Mouse (Mus musculus) myocyte (in vitro differentiated cells): Measurements from ENCODE around the gene Auts2. TPM values are rescaled to one million over a fixed set of nuclear protein-coding genes. Genes with fewer than 3 reads are reported as not detected.

Source experiments
- H3K27me3 ChIP-seq: one replicate; pipeline ENCODE4 v1.6.1; 2011; ENCODE audit not compliant: control insufficient read depth, insufficient read depth, insufficient read length
- H3K36me3 ChIP-seq: one replicate; pipeline ENCODE4 v1.6.1; 2011; ENCODE audit not compliant: control insufficient read depth, insufficient read depth
- H3K4me2 ChIP-seq: one replicate; pipeline ENCODE4 v1.6.1; 2011; ENCODE audit warnings: low read depth, control low read depth
- H3K4me3 ChIP-seq: one replicate; pipeline ENCODE4 v1.5.1; 2011; ENCODE audit warnings: mild to moderate bottlenecking, control low read depth, moderate library complexity
- H3K79me2 ChIP-seq: one replicate; pipeline ENCODE4 v1.6.1; 2011; ENCODE audit not compliant: control insufficient read depth, insufficient read depth
- H3ac ChIP-seq: one replicate; pipeline ENCODE4 v1.6.1; 2011; ENCODE audit not compliant: control insufficient read depth, insufficient read length
- CEBPB ChIP-seq: IDR thresholded peaks from 2 replicates; pipeline ENCODE4 v1.6.1; 2011; ENCODE audit warnings: mild to moderate bottlenecking, moderate library complexity; ENCODE audit not compliant: poor library complexity, insufficient read depth, severe bottlenecking
- E2F4 ChIP-seq: IDR thresholded peaks from one replicate; pipeline ENCODE4 v1.6.1; 2011; ENCODE audit warnings: mild to moderate bottlenecking, control low read depth, moderate library complexity; ENCODE audit not compliant: insufficient read depth
- MAX ChIP-seq: IDR thresholded peaks from one replicate; pipeline ENCODE4 v1.6.1; 2011; ENCODE audit warnings: low read depth, mild to moderate bottlenecking, control low read depth
- MYOD1 ChIP-seq, 3 experiments: IDR thresholded peaks; one replicate each; pipeline ENCODE4 v1.6.1; 2011; ENCODE audit warnings: control low read depth in 2 of 3, low read depth in 2 of 3, mild to moderate bottlenecking in 2 of 3, moderate library complexity in 1 of 3; ENCODE audit not compliant: insufficient read length in 2 of 3, control insufficient read depth in 1 of 3
- MYOG ChIP-seq, 3 experiments: IDR thresholded peaks; one replicate each; pipeline ENCODE4 v1.6.1; 2011; ENCODE audit warnings: control low read depth in 2 of 3, low read depth in 2 of 3, mild to moderate bottlenecking in 2 of 3; ENCODE audit not compliant: insufficient read length in 2 of 3, control insufficient read depth in 1 of 3, insufficient read depth in 1 of 3
- POLR2A ChIP-seq: IDR thresholded peaks from one replicate; pipeline ENCODE4 v1.6.1; 2011; ENCODE audit warnings: low read depth, mild to moderate bottlenecking, control low read depth, moderate library complexity; ENCODE audit not compliant: insufficient read length
- POLR2AphosphoS2 ChIP-seq: IDR thresholded peaks from one replicate; pipeline ENCODE4 v1.6.1; 2011; ENCODE audit warnings: low read depth, control low read depth; ENCODE audit not compliant: insufficient read length
- REST ChIP-seq: IDR thresholded peaks from one replicate; pipeline ENCODE4 v1.6.1; 2011; ENCODE audit warnings: mild to moderate bottlenecking, control low read depth, moderate library complexity; ENCODE audit not compliant: insufficient read depth, insufficient read length
- SRF ChIP-seq: IDR thresholded peaks from one replicate; pipeline ENCODE4 v1.6.1; 2011; ENCODE audit warnings: low read depth; ENCODE audit not compliant: control insufficient read depth, insufficient read length
- TCF12 ChIP-seq: IDR thresholded peaks from one replicate; pipeline ENCODE4 v1.6.1; 2011; ENCODE audit warnings: mild to moderate bottlenecking, control low read depth; ENCODE audit not compliant: poor library complexity, insufficient read depth, severe bottlenecking
- TCF3 ChIP-seq: IDR thresholded peaks from one replicate; pipeline ENCODE4 v1.6.1; 2011; ENCODE audit warnings: low read depth, control low read depth; ENCODE audit not compliant: insufficient read length
- USF1 ChIP-seq: IDR thresholded peaks from one replicate; pipeline ENCODE4 v1.6.1; 2011; ENCODE audit warnings: low read depth, mild to moderate bottlenecking, control low read depth, moderate library complexity
- polyA plus RNA-seq: library from polyadenylated mRNA; unstranded; fragments of >200 nt; fragmentation: generic; extraction: Trizol; gene quantifications from one replicate; pipeline ENCODE4 v1.2.1, GENCODE M21; 2012; ENCODE audit warnings: missing spikeins

Auts2 gene
- polyA plus RNA-seq, 1 experiment, result 8.0 TPM

DNA sequence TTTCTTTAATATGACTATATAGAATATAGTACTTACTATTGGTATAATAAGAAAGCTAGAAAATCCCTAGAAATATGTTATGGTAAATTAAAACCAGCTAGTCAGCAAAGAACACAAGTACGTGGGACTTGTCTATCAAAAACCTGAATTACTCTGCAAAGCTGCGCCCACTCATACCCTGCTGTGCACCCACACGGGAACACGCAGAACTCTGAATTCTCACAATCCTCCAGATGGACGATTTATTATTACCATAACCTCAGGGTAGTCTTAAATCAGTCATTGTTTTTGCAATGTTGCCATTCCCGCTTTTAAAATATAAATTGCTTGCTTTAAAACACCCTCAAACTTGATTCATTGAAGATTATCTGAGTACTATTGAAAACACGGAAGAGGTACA, 84.6 kb downstream of the Auts2 start:
- H3K4me3 ChIP-seq, result no peak overlapping the region
- no peaks in the 10 kb centered on the region for H3K27me3 ChIP-seq
- no peaks in the 10 kb centered on the region for H3K36me3 ChIP-seq
- no peak overlapping the region for H3ac ChIP-seq
- TF ChIP-seq TCF12, result no peak
- no peaks in the 10 kb centered on the region for H3K79me2 ChIP-seq
- H3K4me2 ChIP-seq, result no peak overlapping the region

DNA sequence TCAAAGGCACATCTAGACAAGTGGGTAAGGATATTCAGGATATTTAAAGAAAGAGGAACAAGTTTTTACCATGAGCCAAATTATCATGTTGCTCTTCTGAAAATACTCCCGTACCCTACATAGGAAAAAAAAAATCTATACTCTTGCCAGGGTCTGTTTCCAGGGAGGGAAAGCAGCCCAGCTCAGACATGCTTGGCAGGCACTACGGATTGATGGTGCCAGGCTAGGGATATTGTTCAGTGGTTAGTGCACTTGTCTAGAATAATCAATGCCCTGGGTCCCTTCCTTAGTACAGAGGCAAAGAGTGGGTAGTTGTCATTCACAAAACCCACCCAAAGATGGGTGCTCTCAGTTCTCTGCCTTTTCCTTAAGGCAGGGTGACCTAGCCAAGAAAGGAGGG, 90.8 kb downstream of the Auts2 start:
- TF ChIP-seq REST (no peak), USF1 (no peak), POLR2AphosphoS2 (no peak), POLR2A (no peak), CEBPB (no peak), E2F4 (no peak)
- Histone ChIP-seq H3K36me3 (no peaks in the 10 kb centered on the region), H3K4me2 (no peak overlapping the region), H3K4me3 (no peak overlapping the region), H3K27me3 (no peaks in the 10 kb centered on the region), H3ac (no peak overlapping the region), H3K79me2 (no peaks in the 10 kb centered on the region)

DNA sequence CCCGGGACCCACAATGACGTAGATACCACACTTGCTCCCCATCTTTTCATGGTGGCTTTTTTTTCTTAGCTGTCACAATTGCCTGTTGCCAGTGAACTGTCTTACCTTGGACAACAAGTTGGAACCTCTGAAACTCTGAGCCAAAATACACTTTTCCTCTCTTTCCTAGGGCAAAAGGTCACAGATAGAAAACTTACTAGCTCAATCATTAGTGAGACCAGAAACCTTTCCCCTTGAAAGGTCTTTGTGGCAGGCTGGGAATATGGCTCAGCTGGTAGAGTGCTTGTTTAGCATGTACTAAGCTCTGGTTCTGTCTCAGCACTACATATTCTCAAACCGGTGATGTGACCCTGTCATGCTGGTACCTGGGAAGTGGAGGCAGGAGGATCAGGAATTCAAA, 93.1 kb downstream of the Auts2 start:
- no peak overlapping the region for H3K4me2 ChIP-seq
- no peak overlapping the region for H3K4me3 ChIP-seq
- no peak for TF ChIP-seq MYOG (IDR thresholded peaks at IDR 0.05; ENCODE audit: control insufficient read depth in 1 of 3, insufficient read depth in 1 of 3, insufficient read length in 2 of 3, low read depth in 2 of 3)
- TF ChIP-seq CEBPB, result no peak
- TF ChIP-seq MYOD1 (IDR thresholded peaks at IDR 0.05; ENCODE audit: control insufficient read depth in 1 of 3, insufficient read length in 2 of 3, low read depth in 2 of 3), result no peak
- TF ChIP-seq POLR2A, result no peak
- no peak for TF ChIP-seq USF1
- TF ChIP-seq E2F4, result no peak
- TF ChIP-seq POLR2AphosphoS2, result no peak
- TF ChIP-seq TCF12, result no peak
- H3K27me3 ChIP-seq, result no peaks in the 10 kb centered on the region
- H3K36me3 ChIP-seq, result no peaks in the 10 kb centered on the region
- no peaks in the 10 kb centered on the region for H3K79me2 ChIP-seq
- no peak overlapping the region for H3ac ChIP-seq

DNA sequence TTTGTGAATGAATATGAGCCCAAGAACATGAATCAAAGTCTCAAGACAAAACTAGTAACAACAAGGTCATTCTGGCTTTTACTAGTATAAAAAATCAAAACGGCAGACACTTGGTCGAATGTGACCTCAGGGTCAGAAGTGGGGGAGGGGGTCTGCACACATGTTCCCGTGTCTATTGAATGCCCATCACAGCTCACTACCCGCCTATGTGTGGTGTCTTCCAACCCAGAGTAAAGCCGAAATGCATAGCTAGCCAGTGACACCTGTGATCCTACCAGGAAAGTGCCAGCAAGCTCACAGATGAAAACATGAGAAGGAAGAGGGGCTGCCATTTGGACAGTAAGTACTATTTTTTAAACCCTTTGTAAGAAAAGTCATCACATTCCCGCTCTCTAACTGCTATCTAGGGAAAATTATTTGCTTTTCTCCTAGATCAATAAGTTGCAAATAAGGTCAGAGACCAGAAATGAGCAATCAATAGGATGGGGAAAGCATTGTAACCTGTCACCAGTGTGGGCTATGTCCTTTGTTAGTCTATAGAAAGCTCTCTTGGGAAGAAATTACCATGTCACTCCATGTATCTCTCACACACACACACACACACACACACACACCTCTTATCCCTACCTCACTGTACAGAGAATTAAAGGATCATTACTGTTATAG, 94.6 kb downstream of the Auts2 start:
- no peaks in the 10 kb centered on the region for H3K27me3 ChIP-seq
- H3ac ChIP-seq, result no peak overlapping the region
- H3K79me2 ChIP-seq, result no peaks in the 10 kb centered on the region
- no peak overlapping the region for H3K4me3 ChIP-seq
- H3K36me3 ChIP-seq, result no peaks in the 10 kb centered on the region
- TF ChIP-seq USF1 (no peak), TCF12 (no peak), REST (no peak), CEBPB (no peak), MYOD1 (IDR thresholded peaks at IDR 0.05; ENCODE audit: control insufficient read depth in 1 of 3, insufficient read length in 2 of 3, low read depth in 2 of 3) (no peak), POLR2AphosphoS2 (no peak), SRF (no peak), TCF3 (no peak), E2F4 (no peak), POLR2A (no peak), MYOG (IDR thresholded peaks at IDR 0.05; ENCODE audit: control insufficient read depth in 1 of 3, insufficient read depth in 1 of 3, insufficient read length in 2 of 3, low read depth in 2 of 3) (no peak), MAX (no peak)
- no peak overlapping the region for H3K4me2 ChIP-seq

DNA sequence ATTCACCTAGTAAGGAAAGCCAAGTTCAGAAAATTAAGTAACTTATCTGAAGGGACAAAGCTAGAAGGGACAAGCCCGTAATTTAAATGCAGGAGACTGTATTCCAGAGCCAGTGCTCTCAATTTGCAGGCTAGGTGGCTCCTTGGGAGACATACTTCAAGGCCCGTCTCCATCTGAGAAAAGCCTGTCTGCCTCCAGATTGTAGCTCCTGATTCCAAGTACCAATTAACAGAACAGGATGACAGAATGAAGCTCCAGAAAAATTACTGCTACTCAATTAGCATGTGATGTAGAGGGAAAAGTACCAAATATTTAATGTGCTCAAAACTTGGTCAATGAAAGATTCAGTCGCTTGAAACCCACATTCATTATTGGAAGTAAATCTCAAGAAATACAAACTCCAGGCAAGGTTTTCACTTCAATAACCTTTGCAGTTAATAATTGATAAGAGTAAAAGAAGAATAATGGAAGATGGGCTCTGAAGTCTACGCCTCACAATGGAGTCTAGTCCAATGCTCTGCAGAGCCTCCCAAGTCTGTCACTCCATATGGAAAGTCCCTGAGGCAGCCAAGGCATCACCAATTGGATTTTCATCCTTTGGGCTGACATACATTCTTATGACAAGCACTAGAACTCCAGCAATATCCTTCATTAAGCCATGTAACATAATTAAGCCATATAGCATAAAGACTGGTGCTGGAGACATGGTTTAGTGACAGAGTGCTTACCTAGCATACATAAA, 97.8 kb downstream of the Auts2 start:
- Histone ChIP-seq H3K4me3 (no peak overlapping the region), H3K4me2 (no peak overlapping the region), H3K79me2 (no peaks in the 10 kb centered on the region), H3K36me3 (no peaks in the 10 kb centered on the region), H3K27me3 (no peaks in the 10 kb centered on the region), H3ac (no peak overlapping the region)
- TF ChIP-seq TCF12 (no peak), POLR2AphosphoS2 (no peak), MYOD1 (IDR thresholded peaks at IDR 0.05; ENCODE audit: control insufficient read depth in 1 of 3, insufficient read length in 2 of 3, low read depth in 2 of 3) (no peak), SRF (no peak), CEBPB (no peak), REST (no peak), E2F4 (no peak), MAX (no peak), USF1 (no peak), POLR2A (no peak), MYOG (IDR thresholded peaks at IDR 0.05; ENCODE audit: control insufficient read depth in 1 of 3, insufficient read depth in 1 of 3, insufficient read length in 2 of 3, low read depth in 2 of 3) (no peak), TCF3 (no peak)
